ENCODE assay signal across 23 mouse cellular contexts in the genomic region with DNA sequence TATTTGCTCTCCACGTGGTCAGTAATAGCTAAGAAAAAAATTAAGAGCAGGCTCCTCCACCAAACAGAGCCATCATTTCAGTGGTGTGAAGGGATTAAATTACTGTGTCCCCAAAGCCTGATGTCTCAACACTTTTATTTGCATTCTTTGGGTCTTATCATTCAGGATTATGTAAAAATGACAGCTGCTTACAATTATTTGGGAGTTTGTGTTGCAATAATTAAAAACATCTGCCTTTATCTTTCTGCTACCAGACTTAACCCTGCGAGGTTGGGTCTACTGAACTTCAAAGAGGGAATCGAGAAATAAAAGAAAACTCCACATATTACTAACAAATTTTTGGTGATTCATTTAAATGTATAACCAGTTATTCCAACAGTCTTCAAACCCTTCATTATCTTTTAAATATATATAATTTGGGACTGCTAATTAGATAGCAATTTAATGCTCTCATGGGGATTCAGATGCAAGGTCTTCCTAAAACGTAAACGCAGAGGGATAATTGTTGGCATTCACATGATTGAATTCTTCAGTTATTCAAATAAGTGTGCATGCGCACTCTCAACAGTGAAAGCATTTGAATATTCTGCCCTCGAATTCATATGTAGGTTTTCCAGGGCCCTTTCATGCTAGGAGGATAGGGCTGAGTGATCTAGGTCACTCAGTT.
DNase-seq lines count a peak whose midpoint lies in the region; ATAC-seq and TF ChIP-seq lines count a peak whose summit lies in the region.
"Had no signal": no experiment of that assay in that cellular context is flagged by ENCODE, and none has a peak within 500 bp of the region (broad histone marks: within the 10 kb centered on the region; RNA-seq: fewer than 3 reads in every experiment).

No protein-coding gene starts in this region.

- no peak overlapping the region for H3K4me3 ChIP-seq in forebrain, embryonic 13.5 days
- H3K4me3 ChIP-seq in forebrain, embryonic 10.5 days, result no peak overlapping the region
- H3K4me3 ChIP-seq in hindbrain, embryonic 14.5 days (replicated peaks; ENCODE audit: low read length), result no peak overlapping the region
- no peak overlapping the region for H3K4me3 ChIP-seq in hindbrain, embryonic 16.5 days (ENCODE audit: low read length)
- no peak overlapping the region for H3K4me3 ChIP-seq in embryonic facial prominence, embryonic 10.5 days
- no peak overlapping the region for H3K4me3 ChIP-seq in myocyte
- H3K4me3 ChIP-seq: erythroblast, embryonic 14.5 days; hindbrain, embryonic 12.5 days had no signal

- H3K9ac ChIP-seq in forebrain, embryonic 13.5 days, result no peak overlapping the region
- H3K9ac ChIP-seq in hindbrain, embryonic 14.5 days, result no peak overlapping the region
- no peak overlapping the region for H3K9ac ChIP-seq in hindbrain, embryonic 16.5 days (ENCODE audit: low read depth, low read length)
- H3K9ac ChIP-seq: hindbrain, embryonic 12.5 days had no signal

- no peak for TF ChIP-seq POLR2A in myocyte (IDR thresholded peaks at IDR 0.05; ENCODE audit: insufficient read length, low read depth)

- peaks cover 7% of the 10 kb centered on the region; the same call in 1 of the 2 replicates for H3K27me3 ChIP-seq in forebrain, embryonic 13.5 days
- H3K27me3 ChIP-seq in forebrain, embryonic 10.5 days (ENCODE audit: poor library complexity, severe bottlenecking), result peaks cover 19% of the 10 kb centered on the region
- H3K27me3 ChIP-seq in hindbrain, embryonic 14.5 days (ENCODE audit: control insufficient read depth, insufficient read depth, low read length), result no peaks in the 10 kb centered on the region
- H3K27me3 ChIP-seq in hindbrain, embryonic 16.5 days (replicated peaks; ENCODE audit: control insufficient read depth, insufficient read depth, low read length), result no peaks in the 10 kb centered on the region
- peaks cover 29% of the 10 kb centered on the region for H3K27me3 ChIP-seq in embryonic facial prominence, embryonic 10.5 days (replicated peaks; ENCODE audit: low read depth, poor library complexity, severe bottlenecking)
- no peaks in the 10 kb centered on the region for H3K27me3 ChIP-seq in myocyte (ENCODE audit: control insufficient read depth, insufficient read depth, insufficient read length)
- H3K27me3 ChIP-seq: CH12.LX, Patski had no signal

- ATAC-seq in forebrain, embryonic 13.5 days, result peak; percentile 61
- no peak for ATAC-seq in hindbrain, embryonic 14.5 days (ENCODE audit: low FRiP score)
- no peak for ATAC-seq in hindbrain, embryonic 16.5 days
- ATAC-seq in erythroblast, adult 5-6 weeks (replicated peaks; ENCODE audit: low FRiP score, poor library complexity, severe bottlenecking), result no peak
- ATAC-seq: activated CD4-positive, CD25-positive, alpha-beta regulatory T cell, adult 4 months; inflammation-experienced regulatory T-cells, adult 6 months; intestine, postnatal 0 days; Patski had no signal

- no peak overlapping the region for H3K27ac ChIP-seq in forebrain, embryonic 13.5 days
- H3K27ac ChIP-seq in forebrain, embryonic 10.5 days, result no peak overlapping the region
- peak overlapping the region; percentile 14; the same call in 1 of the 2 replicates for H3K27ac ChIP-seq in hindbrain, embryonic 14.5 days
- no peak overlapping the region for H3K27ac ChIP-seq in hindbrain, embryonic 16.5 days (ENCODE audit: low read depth, low read length)
- H3K27ac ChIP-seq in embryonic facial prominence, embryonic 10.5 days (replicated peaks), result 0 out of 2 replicates have a peak overlapping the region, but pooled peaks have one; percentile 32
- H3K27ac ChIP-seq: hindbrain, embryonic 12.5 days had no signal

- no peak for DNase-seq in forebrain, embryonic 10.5 days (ENCODE audit: extremely low spot score, low spot score)
- no peak for DNase-seq in hindbrain, embryonic 14.5 days (ENCODE audit: low spot score)
- no peak for DNase-seq in embryonic facial prominence, embryonic 10.5 days (ENCODE audit: low spot score)
- no peak for DNase-seq in left cerebral cortex, adult 18-20 months (ENCODE audit: low spot score in 2 of 2)
- DNase-seq: adrenal gland, postnatal 14 days; cerebellum, adult 2 months; cerebellum, postnatal 10 days; gastrocnemius, postnatal 36 days; heart, adult 11 months; heart, postnatal 10 days; heart, postnatal 4 days; kidney, adult 9 months had no signal

- H3K4me2 ChIP-seq in forebrain, embryonic 13.5 days, result no peak overlapping the region
- no peak overlapping the region for H3K4me2 ChIP-seq in hindbrain, embryonic 14.5 days (replicated peaks)
- H3K4me2 ChIP-seq in hindbrain, embryonic 16.5 days (ENCODE audit: low read length), result no peak overlapping the region
- H3K4me2 ChIP-seq in myocyte (ENCODE audit: low read depth), result no peak overlapping the region
- H3K4me2 ChIP-seq: hindbrain, embryonic 12.5 days had no signal

- H3K79me2 ChIP-seq in myocyte (ENCODE audit: control insufficient read depth, insufficient read depth), result no peaks in the 10 kb centered on the region

- 56% methylated on average over 7 of the region's 7 CpGs for WGBS in forebrain, embryonic 13.5 days
- 76% methylated on average over 7 of the region's 7 CpGs for WGBS in forebrain, embryonic 10.5 days
- 71% methylated on average over 7 of the region's 7 CpGs for WGBS in hindbrain, embryonic 14.5 days
- WGBS in hindbrain, embryonic 16.5 days, result 65% methylated on average over 7 of the region's 7 CpGs
- 47% methylated on average over 7 of the region's 7 CpGs for WGBS in embryonic facial prominence, embryonic 10.5 days

- no peak overlapping the region for H3ac ChIP-seq in myocyte (ENCODE audit: control insufficient read depth, insufficient read length)

- H3K4me1 ChIP-seq in forebrain, embryonic 13.5 days, result peaks cover 7% of the 10 kb centered on the region; the same call in 1 of the 2 replicates
- H3K4me1 ChIP-seq in forebrain, embryonic 10.5 days, result peaks cover 11% of the 10 kb centered on the region
- peaks cover 5% of the 10 kb centered on the region; the same call in 1 of the 2 replicates for H3K4me1 ChIP-seq in hindbrain, embryonic 14.5 days (replicated peaks; ENCODE audit: control insufficient read depth, insufficient read depth, low read length)
- no peaks in the 10 kb centered on the region for H3K4me1 ChIP-seq in hindbrain, embryonic 16.5 days (ENCODE audit: control insufficient read depth, insufficient read depth, low read depth, low read length)
- H3K4me1 ChIP-seq in embryonic facial prominence, embryonic 10.5 days, result peaks cover 26% of the 10 kb centered on the region
- H3K4me1 ChIP-seq: hindbrain, embryonic 12.5 days had no signal

- H3K36me3 ChIP-seq in forebrain, embryonic 13.5 days (ENCODE audit: poor library complexity, severe bottlenecking), result no peaks in the 10 kb centered on the region
- no peaks in the 10 kb centered on the region for H3K36me3 ChIP-seq in forebrain, embryonic 10.5 days (replicated peaks)
- H3K36me3 ChIP-seq in hindbrain, embryonic 14.5 days (replicated peaks; ENCODE audit: control insufficient read depth, insufficient read depth), result no peaks in the 10 kb centered on the region
- H3K36me3 ChIP-seq in hindbrain, embryonic 16.5 days (ENCODE audit: control insufficient read depth, insufficient read depth, low read length), result no peaks in the 10 kb centered on the region
- no peaks in the 10 kb centered on the region for H3K36me3 ChIP-seq in embryonic facial prominence, embryonic 10.5 days (replicated peaks)
- H3K36me3 ChIP-seq in myocyte (ENCODE audit: control insufficient read depth, insufficient read depth), result no peaks in the 10 kb centered on the region
- H3K36me3 ChIP-seq: hindbrain, embryonic 12.5 days had no signal

- no peaks in the 10 kb centered on the region for H3K9me3 ChIP-seq in forebrain, embryonic 13.5 days (replicated peaks)
- no peaks in the 10 kb centered on the region for H3K9me3 ChIP-seq in forebrain, embryonic 10.5 days
- H3K9me3 ChIP-seq in hindbrain, embryonic 14.5 days (ENCODE audit: control insufficient read depth, low read length), result no peaks in the 10 kb centered on the region
- no peaks in the 10 kb centered on the region for H3K9me3 ChIP-seq in hindbrain, embryonic 16.5 days (ENCODE audit: control insufficient read depth, low read length)
- H3K9me3 ChIP-seq in embryonic facial prominence, embryonic 10.5 days, result no peaks in the 10 kb centered on the region
- H3K9me3 ChIP-seq: hindbrain, embryonic 12.5 days had no signal

TF ChIP-seq in myocyte, 11 proteins besides CTCF, POLR2A, EP300 and RAD21:
- no peak for TF ChIP-seq TCF12 (IDR thresholded peaks at IDR 0.05; ENCODE audit: insufficient read depth, poor library complexity, severe bottlenecking)
- 0 out of 2 replicates have a peak, but pooled peaks have one; percentile 27 for TF ChIP-seq CEBPB (IDR thresholded peaks at IDR 0.05; ENCODE audit: insufficient read depth, poor library complexity, severe bottlenecking)
TF ChIP-seq in myocyte: peak in this region for 1.

Comparison
In these comparisons a context has a peak if more than half of its experiments do, and no peak if none do; other contexts are left out.
1. H3K27ac ChIP-seq: peak in hindbrain, embryonic 14.5 days (single experiment) and embryonic facial prominence, embryonic 10.5 days (single experiment); none in forebrain, embryonic 13.5 days (single experiment), forebrain, embryonic 10.5 days (single experiment) and hindbrain, embryonic 16.5 days (single experiment).